Mouse (Mus musculus) myocyte (in vitro differentiated cells): ENCODE results near the gene Rem1.

ENCODE experiments used
- CEBPB ChIP-seq: IDR thresholded peaks from 2 replicates; pipeline ENCODE4 v1.6.1; 2011; ENCODE audit warnings: mild to moderate bottlenecking, moderate library complexity; ENCODE audit not compliant: poor library complexity, insufficient read depth, severe bottlenecking
- E2F4 ChIP-seq: IDR thresholded peaks from one replicate; pipeline ENCODE4 v1.6.1; 2011; ENCODE audit warnings: mild to moderate bottlenecking, control low read depth, moderate library complexity; ENCODE audit not compliant: insufficient read depth
- MAX ChIP-seq: IDR thresholded peaks from one replicate; pipeline ENCODE4 v1.6.1; 2011; ENCODE audit warnings: low read depth, mild to moderate bottlenecking, control low read depth
- MYOD1 ChIP-seq, 3 experiments: IDR thresholded peaks; one replicate each; pipeline ENCODE4 v1.6.1; 2011; ENCODE audit warnings: control low read depth in 2 of 3, low read depth in 2 of 3, mild to moderate bottlenecking in 2 of 3, moderate library complexity in 1 of 3; ENCODE audit not compliant: insufficient read length in 2 of 3, control insufficient read depth in 1 of 3
- MYOG ChIP-seq, 3 experiments: IDR thresholded peaks; one replicate each; pipeline ENCODE4 v1.6.1; 2011; ENCODE audit warnings: control low read depth in 2 of 3, low read depth in 2 of 3, mild to moderate bottlenecking in 2 of 3; ENCODE audit not compliant: insufficient read length in 2 of 3, control insufficient read depth in 1 of 3, insufficient read depth in 1 of 3
- POLR2A ChIP-seq: IDR thresholded peaks from one replicate; pipeline ENCODE4 v1.6.1; 2011; ENCODE audit warnings: low read depth, mild to moderate bottlenecking, control low read depth, moderate library complexity; ENCODE audit not compliant: insufficient read length
- POLR2AphosphoS2 ChIP-seq: IDR thresholded peaks from one replicate; pipeline ENCODE4 v1.6.1; 2011; ENCODE audit warnings: low read depth, control low read depth; ENCODE audit not compliant: insufficient read length
- REST ChIP-seq: IDR thresholded peaks from one replicate; pipeline ENCODE4 v1.6.1; 2011; ENCODE audit warnings: mild to moderate bottlenecking, control low read depth, moderate library complexity; ENCODE audit not compliant: insufficient read depth, insufficient read length
- TCF12 ChIP-seq: IDR thresholded peaks from one replicate; pipeline ENCODE4 v1.6.1; 2011; ENCODE audit warnings: mild to moderate bottlenecking, control low read depth; ENCODE audit not compliant: poor library complexity, insufficient read depth, severe bottlenecking
- USF1 ChIP-seq: IDR thresholded peaks from one replicate; pipeline ENCODE4 v1.6.1; 2011; ENCODE audit warnings: low read depth, mild to moderate bottlenecking, control low read depth, moderate library complexity

GRCm38 (mm10) chr2:152670983-152671641, 44.4 kb downstream of the Rem1 start:
- TF ChIP-seq POLR2A (no peak), REST (no peak), E2F4 (no peak), TCF12 (no peak), MYOG (IDR thresholded peaks at IDR 0.05; ENCODE audit: control insufficient read depth in 1 of 3, insufficient read depth in 1 of 3, insufficient read length in 2 of 3, low read depth in 2 of 3) (no peak), MYOD1 (IDR thresholded peaks at IDR 0.05; ENCODE audit: control insufficient read depth in 1 of 3, insufficient read length in 2 of 3, low read depth in 2 of 3) (no peak), POLR2AphosphoS2 (no peak), MAX (no peak), CEBPB (no peak), USF1 (no peak)
